Mouse (Mus musculus) lung, postnatal 0 days (tissue): ENCODE measurements around the gene Gng8. TPM values are rescaled to one million over a fixed set of nuclear protein-coding genes. Genes with fewer than 3 reads are reported as not detected.

Experiments
- ATAC-seq: fragments of 200-750 bp; cut with Nextera tagmentation; 2 replicates; pipeline ENCODE4 v1.8.0; 2017; ENCODE audit warnings: moderate library complexity
- DNase-seq: peaks from one replicate; pipeline ENCODE4 v3.0.0-alpha.2; 2016; ENCODE audit warnings: low spot score
- H3K27ac ChIP-seq: fragments of 300-500 bp; sonication (generic); 2 replicates; pipeline ENCODE4 v1.5.1; 2014; ENCODE audit warnings: antibody characterized with exemption, mild to moderate bottlenecking, low read length, mixed read lengths
- H3K27me3 ChIP-seq: fragments of 300-500 bp; sonication (generic); replicated peaks from 2 replicates; pipeline ENCODE4 v1.6.1; 2014; ENCODE audit warnings: low read length, mixed read lengths; ENCODE audit not compliant: insufficient read depth
- H3K36me3 ChIP-seq: fragments of 300-500 bp; sonication (generic); 2 replicates; pipeline ENCODE4 v1.6.1; 2014; ENCODE audit warnings: low read length, mixed read lengths; ENCODE audit not compliant: insufficient read depth
- H3K4me1 ChIP-seq: fragments of 300-500 bp; sonication (generic); 2 replicates; pipeline ENCODE4 v1.6.1; 2014; ENCODE audit warnings: antibody characterized with exemption, low read depth, low read length, mixed read lengths; ENCODE audit not compliant: insufficient read depth
- H3K4me2 ChIP-seq: fragments of 300-500 bp; sonication (generic); replicated peaks from 2 replicates; pipeline ENCODE4 v1.6.1; 2014; ENCODE audit warnings: low read depth, mild to moderate bottlenecking, low read length, moderate library complexity, mixed read lengths
- H3K4me3 ChIP-seq: fragments of 300-500 bp; sonication (generic); 2 replicates; pipeline ENCODE4 v1.5.1; 2014; ENCODE audit warnings: low read depth, low read length
- H3K9ac ChIP-seq: fragments of 300-500 bp; sonication (generic); replicated peaks from 2 replicates; pipeline ENCODE4 v1.6.1; 2014; ENCODE audit warnings: low read depth, mild to moderate bottlenecking
- H3K9me3 ChIP-seq: fragments of 300-500 bp; sonication (generic); 2 replicates; pipeline ENCODE4 v1.6.1; 2016; ENCODE audit warnings: low read length, mixed read lengths
- CTCF ChIP-seq: IDR thresholded peaks from 2 replicates; pipeline ENCODE4 v1.5.1; 2016; ENCODE audit warnings: antibody characterized with exemption, mild to moderate bottlenecking
- EP300 ChIP-seq: IDR thresholded peaks from 2 replicates; pipeline ENCODE4 v1.6.1; 2016; ENCODE audit warnings: antibody characterized with exemption, mild to moderate bottlenecking, control low read depth
- WGBS: fragments of 180-500 bp; shearing (Covaris S2); extraction: QIAGEN DNeasy Blood & Tissue Kit; methylation state at CpG from one replicate; pipeline ENCODE4 v1.1.7; 2014; 5-methylcytosine and 5-hydroxymethylcytosine counted together
- polyA plus RNA-seq: library from polyadenylated mRNA; unstranded; fragments of >200 nt; fragmentation: Nextera tagmentation; extraction: Ambion mirVana; gene quantifications from 2 replicates; pipeline ENCODE4 v1.2.1, GENCODE M21; 2015

The Gng8 gene
- polyA plus RNA-seq, 1 experiment from 2014 or later, result 6.6 TPM

DNA sequence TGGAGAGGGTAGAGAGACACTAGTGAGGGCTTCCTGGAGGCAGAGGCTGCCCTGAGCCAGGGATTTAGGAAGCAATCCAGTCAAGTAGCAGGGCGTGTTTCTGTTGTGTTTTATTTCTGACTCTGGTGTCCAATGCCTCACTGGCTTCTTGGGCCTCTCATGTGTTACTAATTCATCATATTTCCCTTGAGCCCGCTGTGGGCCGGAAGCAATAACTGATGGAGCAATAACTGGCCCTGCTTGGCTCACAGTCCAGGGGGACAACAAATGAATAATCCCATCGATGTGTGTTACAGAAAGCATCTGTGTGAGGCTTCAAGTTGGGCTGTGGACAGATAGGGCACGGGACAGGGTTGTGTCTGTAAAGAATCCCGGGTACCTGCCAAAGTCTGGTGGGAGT, 20.8 kb downstream of the Gng8 start:
- no peak for TF ChIP-seq EP300
- no peak for TF ChIP-seq CTCF
- Histone ChIP-seq H3K4me2 (no peak overlapping the region), H3K4me1 (no peaks in the 10 kb centered on the region), H3K27me3 (no peaks in the 10 kb centered on the region), H3K4me3 (no peak overlapping the region), H3K36me3 (peaks cover 12% of the 10 kb centered on the region; the same call in 1 of the 2 replicates), H3K9ac (no peak overlapping the region), H3K27ac (no peak overlapping the region), H3K9me3 (no peaks in the 10 kb centered on the region)
- 55% methylated on average over 6 of the region's 6 CpGs for WGBS
- DNase-seq (peak; percentile 75), ATAC-seq (peak; percentile 23; the same call in 1 of the 2 replicates)

DNA sequence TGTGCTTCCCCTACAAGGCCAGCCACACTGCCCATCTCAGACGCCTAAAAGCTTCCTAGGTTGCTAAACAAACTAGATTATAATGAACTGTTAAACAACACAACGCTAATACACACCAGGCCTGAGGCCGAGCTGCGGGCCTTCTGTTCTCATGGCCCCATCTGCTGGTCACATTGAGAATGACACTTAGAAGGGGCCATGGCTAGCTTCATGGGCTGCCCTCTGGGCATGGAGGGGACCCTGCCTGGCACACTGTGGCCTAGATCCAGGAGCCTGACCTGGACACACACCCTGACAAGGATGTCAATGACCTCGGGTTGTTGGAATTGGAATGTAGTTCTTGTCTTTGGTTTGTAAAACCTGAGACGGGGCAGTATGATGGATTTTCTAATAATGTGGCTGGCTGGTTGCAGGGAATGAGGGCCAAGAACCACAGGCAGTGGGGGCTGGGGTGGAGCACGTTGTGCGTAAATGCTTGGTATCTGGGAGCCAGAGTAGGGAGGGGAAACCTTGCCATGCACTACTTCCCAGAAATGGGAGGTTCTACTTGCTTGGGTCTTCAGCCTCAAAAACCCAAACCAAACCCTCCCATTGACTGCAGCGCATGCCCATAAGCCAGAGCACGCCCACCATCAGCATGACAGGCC, 22.3 kb downstream of the Gng8 start:
- Histone ChIP-seq H3K27me3 (no peaks in the 10 kb centered on the region), H3K27ac (no peak overlapping the region), H3K4me3 (no peak overlapping the region), H3K9me3 (no peaks in the 10 kb centered on the region), H3K36me3 (peaks cover 21% of the 10 kb centered on the region), H3K9ac (no peak overlapping the region), H3K4me2 (no peak overlapping the region), H3K4me1 (no peaks in the 10 kb centered on the region)
- ATAC-seq (peak; percentile 67), DNase-seq (peak; percentile 77)
- TF ChIP-seq CTCF (peak; percentile 94), EP300 (no peak)
- 32% methylated on average over 10 of the region's 10 CpGs for WGBS

DNA sequence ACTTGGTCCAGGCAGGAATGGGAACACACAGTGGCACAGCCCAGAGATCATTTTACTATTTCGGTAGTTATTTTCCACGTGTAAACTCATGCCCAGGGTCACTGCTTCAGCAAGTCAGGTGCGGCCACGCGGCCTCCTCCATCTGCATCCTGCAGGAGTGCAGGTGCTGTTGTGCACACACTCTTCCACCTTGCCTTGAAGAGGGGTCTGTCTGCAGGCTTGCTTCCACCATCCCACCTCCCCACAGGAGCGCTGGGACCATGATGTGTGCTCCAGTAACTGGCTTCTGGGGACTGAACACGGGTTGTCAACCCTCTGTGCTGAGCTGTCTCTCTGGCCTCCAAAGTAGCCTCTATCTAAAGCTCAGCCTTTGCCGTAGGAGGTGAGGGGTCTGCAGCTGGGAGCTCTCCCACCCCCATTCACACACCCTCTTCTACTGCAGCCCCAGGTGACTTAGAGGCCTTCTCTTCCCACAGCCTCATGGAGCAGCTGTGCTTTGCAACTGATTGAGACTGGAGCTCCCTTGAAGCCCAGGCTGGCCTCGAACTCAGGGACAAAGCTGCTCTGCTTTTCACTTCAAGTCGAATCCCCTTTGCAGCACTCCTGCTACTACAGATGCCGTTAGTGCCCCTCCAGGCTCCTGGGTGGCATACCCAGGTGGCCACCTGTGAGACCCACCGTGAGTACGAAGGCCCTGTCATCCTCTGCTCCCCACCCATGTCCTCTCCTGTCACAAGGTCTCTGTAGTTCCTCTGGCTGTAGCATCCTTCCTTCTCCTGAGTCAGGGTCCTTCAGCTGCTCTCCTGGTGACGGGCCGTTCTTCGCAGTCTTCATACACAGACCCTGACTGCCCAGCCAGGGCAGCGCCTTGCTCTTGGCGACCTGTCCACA, 23.1 kb downstream of the Gng8 start:
- Histone ChIP-seq H3K27ac (no peak overlapping the region), H3K27me3 (no peaks in the 10 kb centered on the region), H3K9me3 (no peaks in the 10 kb centered on the region), H3K4me2 (no peak overlapping the region), H3K4me3 (no peak overlapping the region), H3K9ac (no peak overlapping the region), H3K4me1 (no peaks in the 10 kb centered on the region), H3K36me3 (peaks cover 21% of the 10 kb centered on the region)
- DNase-seq (no peak), ATAC-seq (no peak)
- no peak for TF ChIP-seq CTCF
- no peak for TF ChIP-seq EP300
- WGBS, result 85% methylated on average over 18 of the region's 18 CpGs

DNA sequence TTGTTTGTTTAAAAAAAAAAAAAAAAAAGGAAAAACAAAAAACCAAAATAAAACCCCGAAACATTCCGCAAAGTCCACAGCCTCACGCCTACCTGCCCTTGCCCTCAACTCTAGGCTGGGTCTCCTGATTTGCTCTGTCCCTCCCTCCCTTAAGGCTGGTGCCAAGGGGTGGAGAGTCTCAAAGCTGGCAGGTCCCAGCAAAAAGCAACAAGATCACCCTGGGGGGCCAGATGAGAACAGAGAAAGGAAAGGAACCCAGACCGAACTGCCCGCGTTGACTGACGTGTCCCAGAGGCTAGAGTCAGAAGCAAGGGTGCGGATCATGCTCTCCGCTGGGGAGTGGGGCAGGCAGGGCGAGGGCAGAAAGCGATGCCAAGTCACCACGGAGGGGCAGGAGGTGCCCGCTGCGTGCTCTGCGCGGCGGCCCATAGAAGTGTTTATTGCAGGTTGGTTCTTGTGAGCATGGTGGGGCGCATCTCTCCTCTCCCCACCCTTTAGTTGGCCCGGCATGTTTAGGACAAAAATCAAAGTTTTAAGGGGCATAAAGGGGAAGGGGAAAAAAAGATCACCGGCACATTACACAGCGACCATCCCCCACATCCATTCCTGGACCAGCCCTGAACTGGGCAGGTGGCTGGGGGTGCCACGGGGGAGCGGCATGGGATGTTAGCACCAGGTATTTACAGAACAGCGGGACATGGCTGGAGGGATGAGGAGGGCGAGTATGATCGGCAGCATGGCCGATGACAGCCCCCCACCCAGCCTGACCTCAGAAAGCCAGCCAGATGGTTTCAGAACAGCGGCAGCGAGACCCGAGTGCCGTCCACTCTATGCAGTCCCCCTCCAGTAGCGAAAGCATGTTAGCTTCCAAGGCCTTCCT, 24.1 kb downstream of the Gng8 start:
- no peak for DNase-seq
- Histone ChIP-seq H3K9me3 (no peaks in the 10 kb centered on the region), H3K9ac (no peak overlapping the region), H3K4me3 (no peak overlapping the region), H3K4me1 (no peaks in the 10 kb centered on the region), H3K27ac (no peak overlapping the region), H3K4me2 (no peak overlapping the region), H3K36me3 (peaks cover 21% of the 10 kb centered on the region), H3K27me3 (no peaks in the 10 kb centered on the region)
- TF ChIP-seq EP300 (no peak), CTCF (no peak)
- WGBS, result 85% methylated on average over 31 of the region's 32 CpGs
- ATAC-seq, result no peak

DNA sequence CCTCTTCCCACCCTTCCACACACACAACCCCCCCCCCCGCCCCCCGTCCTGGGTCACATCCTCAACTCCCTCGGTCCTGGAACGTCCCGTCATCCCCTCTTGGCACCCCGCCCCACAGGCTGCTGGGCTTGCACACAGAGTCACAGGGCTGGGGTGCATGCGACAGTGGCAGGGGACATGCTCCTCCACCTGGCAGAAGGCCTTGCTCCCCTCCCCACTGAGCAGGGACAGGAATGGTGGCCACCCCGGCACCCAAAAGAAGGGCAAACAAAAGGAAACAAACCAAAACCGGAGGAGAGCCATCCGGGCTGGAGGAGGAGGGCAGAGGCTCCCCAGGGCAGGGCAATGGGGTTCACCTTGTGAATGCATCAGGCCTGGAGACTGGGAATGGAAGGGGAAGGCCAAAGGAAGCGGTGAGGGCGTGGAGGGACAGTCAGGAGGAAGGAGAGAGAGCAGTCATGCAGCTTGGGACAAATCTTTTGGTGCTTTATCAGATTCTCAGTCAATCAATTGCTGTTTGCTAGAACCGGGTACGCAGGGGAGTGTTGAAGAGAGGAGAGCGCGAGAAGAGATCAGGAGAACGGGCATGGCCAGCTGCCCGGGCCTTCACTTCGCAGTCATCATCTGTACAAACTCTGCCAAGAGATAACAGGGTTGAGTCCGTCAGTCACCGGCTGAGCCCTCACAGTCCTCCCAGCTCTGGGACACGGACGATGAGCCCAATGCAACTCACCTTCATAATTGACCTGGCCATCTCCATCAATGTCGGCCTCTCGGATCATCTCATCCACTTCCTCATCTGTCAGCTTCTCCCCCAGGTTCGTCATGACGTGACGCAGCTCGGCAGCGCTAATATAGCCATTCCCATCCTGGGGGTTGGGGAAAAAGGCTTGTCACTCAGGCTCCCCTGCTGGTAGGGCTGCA, 25.0 kb downstream of the Gng8 start:
- ATAC-seq, result no peak
- Histone ChIP-seq H3K27me3 (no peaks in the 10 kb centered on the region), H3K4me1 (peaks cover under 1% of the 10 kb centered on the region; the same call in 1 of the 2 replicates), H3K36me3 (peaks cover 21% of the 10 kb centered on the region), H3K9ac (no peak overlapping the region), H3K9me3 (no peaks in the 10 kb centered on the region), H3K4me3 (no peak overlapping the region), H3K27ac (no peak overlapping the region), H3K4me2 (no peak overlapping the region)
- 54% methylated on average over 29 of the region's 30 CpGs for WGBS
- no peak for DNase-seq
- no peak for TF ChIP-seq EP300
- TF ChIP-seq CTCF, result 0 out of 2 replicates have a peak, but pooled peaks have one; percentile 5
